Mouse (Mus musculus) G1E (cell line): ENCODE measurements around the gene Cirbp.

Source experiments
- CTCF ChIP-seq: IDR thresholded peaks from 2 replicates; pipeline ENCODE4 v1.5.1; 2012; ENCODE audit warnings: low read depth, low read length, inconsistent platforms, mixed read lengths
- GATA1 ChIP-seq: IDR thresholded peaks from 2 replicates; pipeline ENCODE4 v1.6.1; 2012; ENCODE audit warnings: borderline replicate concordance, low read length, inconsistent platforms, mixed read lengths
- POLR2AphosphoS5 ChIP-seq: IDR thresholded peaks from 2 replicates; pipeline ENCODE4 v1.6.1; 2012; ENCODE audit warnings: low read depth, low read length, inconsistent platforms; ENCODE audit not compliant: insufficient replicate concordance
- TAL1 ChIP-seq: conservative IDR thresholded peaks from 2 replicates; pipeline ENCODE4 v1.6.1; 2012; ENCODE audit warnings: low read depth, low read length, inconsistent platforms, mixed read lengths

DNA sequence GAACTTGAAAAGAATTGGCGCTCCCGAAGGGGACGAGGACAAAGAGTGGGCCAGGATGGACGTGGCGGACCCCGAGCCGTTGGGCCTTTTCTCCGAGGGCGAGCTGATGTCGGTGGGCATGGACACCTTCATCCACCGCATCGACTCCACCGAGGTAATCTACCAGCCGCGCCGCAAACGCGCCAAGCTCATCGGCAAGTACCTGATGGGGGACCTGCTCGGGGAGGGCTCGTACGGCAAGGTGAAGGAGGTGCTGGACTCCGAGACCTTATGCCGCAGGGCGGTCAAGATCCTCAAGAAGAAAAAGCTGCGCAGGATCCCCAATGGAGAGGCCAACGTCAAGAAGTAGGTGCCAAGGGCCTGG is 49.2 kb upstream of the Cirbp start:
- no peak for TF ChIP-seq CTCF
- no peak for TF ChIP-seq GATA1
- no peak for TF ChIP-seq TAL1
- TF ChIP-seq POLR2AphosphoS5 = no peak
